In the genomic region with DNA sequence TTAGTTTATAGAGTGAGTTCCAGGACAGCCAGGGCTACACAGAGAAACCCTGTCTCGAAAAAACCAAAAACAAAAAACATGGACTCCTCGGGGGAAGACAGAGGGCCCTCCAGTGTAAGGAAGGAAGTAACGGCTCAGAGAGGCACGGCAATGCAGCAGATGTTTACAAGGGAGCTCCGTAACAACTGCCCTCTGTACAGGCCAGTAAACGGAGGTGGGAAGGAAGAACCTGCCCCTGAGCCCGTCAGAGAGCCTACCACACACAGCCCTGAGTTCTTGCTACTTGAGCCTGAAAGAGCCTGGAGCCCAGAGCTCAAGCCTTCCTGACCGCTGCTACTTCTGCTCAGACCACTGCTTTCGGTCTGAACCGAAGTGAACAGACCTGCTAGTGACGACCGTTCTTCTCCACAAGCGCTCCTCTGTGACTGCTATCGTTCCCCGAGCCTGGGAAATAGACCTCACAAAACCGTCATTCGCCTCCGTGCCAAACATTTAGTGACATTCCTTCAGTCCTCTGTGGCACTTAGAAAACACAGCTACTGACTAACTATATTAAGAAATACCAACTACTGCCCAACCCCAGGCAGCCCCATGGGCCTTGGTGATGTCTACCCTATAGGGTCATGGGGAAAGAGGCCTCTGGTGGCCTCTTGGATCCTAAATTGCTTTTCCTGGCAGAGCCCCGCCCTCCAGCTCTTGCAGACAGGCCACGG, we compare ENCODE assay signal across 24 mouse cellular contexts. TPM values are rescaled to one million over a fixed set of nuclear protein-coding genes. Genes with fewer than 3 reads are reported as not detected.
DNase-seq lines count a peak whose midpoint lies in the region; ATAC-seq and TF ChIP-seq lines count a peak whose summit lies in the region.
"Had no signal": no experiment of that assay in that cellular context is flagged by ENCODE, and none has a peak within 500 bp of the region (broad histone marks: within the 10 kb centered on the region; RNA-seq: fewer than 3 reads in every experiment).

No protein-coding gene starts in this region.

- H3K27me3 ChIP-seq in cerebellum, adult 2 months (ENCODE audit: control insufficient read depth, insufficient read depth, low read length) = no peaks in the 10 kb centered on the region
- H3K27me3 ChIP-seq in limb, embryonic 12.5 days = no peaks in the 10 kb centered on the region
- no peaks in the 10 kb centered on the region for H3K27me3 ChIP-seq in limb, embryonic 10.5 days (ENCODE audit: low read depth, poor library complexity, severe bottlenecking)
- H3K27me3 ChIP-seq in embryonic facial prominence, embryonic 10.5 days (replicated peaks; ENCODE audit: low read depth, poor library complexity, severe bottlenecking) = no peaks in the 10 kb centered on the region
- H3K27me3 ChIP-seq: CH12.LX had no signal

- H3K4me1 ChIP-seq in cerebellum, adult 2 months (ENCODE audit: control insufficient read depth, insufficient read depth, low read length) = peaks cover 17% of the 10 kb centered on the region; the same call in 1 of the 2 replicates
- H3K4me1 ChIP-seq in limb, embryonic 12.5 days (replicated peaks) = peaks cover 30% of the 10 kb centered on the region
- peaks cover 20% of the 10 kb centered on the region for H3K4me1 ChIP-seq in limb, embryonic 10.5 days
- peaks cover 13% of the 10 kb centered on the region for H3K4me1 ChIP-seq in embryonic facial prominence, embryonic 10.5 days

- peak overlapping the region; percentile 11; the same call in 1 of the 2 replicates for H3K4me2 ChIP-seq in limb, embryonic 12.5 days
- H3K4me2 ChIP-seq: lung, embryonic 14.5 days had no signal

- no peaks in the 10 kb centered on the region for H3K36me3 ChIP-seq in limb, embryonic 12.5 days
- H3K36me3 ChIP-seq in limb, embryonic 10.5 days = no peaks in the 10 kb centered on the region
- no peaks in the 10 kb centered on the region for H3K36me3 ChIP-seq in embryonic facial prominence, embryonic 10.5 days (replicated peaks)

- ATAC-seq in limb, embryonic 12.5 days (ENCODE audit: insufficient number of reproducible peaks, insufficient read depth, low FRiP score, low TSS enrichment, low read depth) = no peak
- peak; percentile 48 for ATAC-seq in granulocyte monocyte progenitor cell, adult 5-6 weeks (replicated peaks; ENCODE audit: poor library complexity, severe bottlenecking)
- ATAC-seq in monocyte, adult 5-6 weeks (replicated peaks; ENCODE audit: insufficient number of reproducible peaks, low FRiP score, low TSS enrichment, poor library complexity, severe bottlenecking) = 0 out of 2 replicates have a peak, but pooled peaks have one; percentile 36
- ATAC-seq: hindbrain, embryonic 16.5 days had no signal

- H3K27ac ChIP-seq in cerebellum, adult 2 months (ENCODE audit: insufficient read depth, low read length) = no peak overlapping the region
- H3K27ac ChIP-seq in limb, embryonic 12.5 days = 0 out of 2 replicates have a peak overlapping the region, but pooled peaks have one; percentile 0
- no peak overlapping the region for H3K27ac ChIP-seq in limb, embryonic 10.5 days
- H3K27ac ChIP-seq in embryonic facial prominence, embryonic 10.5 days (replicated peaks) = no peak overlapping the region
- H3K27ac ChIP-seq: stomach, postnatal 0 days had no signal

- no peak overlapping the region for H3K4me3 ChIP-seq in cerebellum, adult 2 months (replicated peaks; ENCODE audit: insufficient read depth, low read depth, low read length)
- H3K4me3 ChIP-seq in limb, embryonic 12.5 days (replicated peaks) = no peak overlapping the region
- no peak overlapping the region for H3K4me3 ChIP-seq in limb, embryonic 10.5 days
- H3K4me3 ChIP-seq in embryonic facial prominence, embryonic 10.5 days = no peak overlapping the region

- TF ChIP-seq POLR2A in cerebellum, adult 2 months (IDR thresholded peaks at IDR 0.05; ENCODE audit: borderline replicate concordance, insufficient read depth, low read length) = no peak

- DNase-seq in cerebellum, adult 9-10 months = peak; percentile 25
- no peak for DNase-seq in cerebellum, adult 2 months
- no peak for DNase-seq in limb, embryonic 10.5 days (ENCODE audit: low spot score)
- no peak for DNase-seq in embryonic facial prominence, embryonic 10.5 days (ENCODE audit: low spot score)
- DNase-seq in cerebellum, adult 9-11 months = no peak
- DNase-seq: gastrocnemius, postnatal 36 days; kidney, adult 11 months; kidney, postnatal 4 days; lung, embryonic 14.5 days; spleen, adult 18-20 months; thymus, postnatal 25 days had no signal

- 89% methylated on average over 20 of the region's 20 CpGs for WGBS in cerebellum, adult 2 months
- WGBS in limb, embryonic 12.5 days = 56% methylated on average over 20 of the region's 20 CpGs
- 70% methylated on average over 20 of the region's 20 CpGs for WGBS in limb, embryonic 10.5 days
- 74% methylated on average over 20 of the region's 20 CpGs for WGBS in embryonic facial prominence, embryonic 10.5 days

- H3K9ac ChIP-seq in limb, embryonic 12.5 days (replicated peaks) = no peak overlapping the region
- H3K9ac ChIP-seq: lung, embryonic 14.5 days had no signal

- TF ChIP-seq CTCF in cerebellum, adult 2 months (IDR thresholded peaks at IDR 0.05; ENCODE audit: borderline replicate concordance, insufficient read depth, low read depth, low read length) = no peak

- H3K9me3 ChIP-seq in limb, embryonic 12.5 days = no peaks in the 10 kb centered on the region
- H3K9me3 ChIP-seq in limb, embryonic 10.5 days (replicated peaks) = no peaks in the 10 kb centered on the region
- no peaks in the 10 kb centered on the region for H3K9me3 ChIP-seq in embryonic facial prominence, embryonic 10.5 days

RNA-seq across cellular contexts. Expression of a gene that starts 8.6 kb away (rescaled TPM):
- 64.9 and 67.6 TPM in 2 replicates for polyA plus RNA-seq in cerebellum, adult 2 months (2012; rRNA removed)
- polyA plus RNA-seq in limb, embryonic 12.5 days (2016; fragmentation: Nextera tagmentation; extraction: Ambion mirVana) = 8.9 and 9.8 TPM in 2 replicates
- polyA plus RNA-seq in limb, embryonic 10.5 days (2016; fragmentation: Nextera tagmentation; extraction: Ambion mirVana) = 9.7 and 11.0 TPM in 2 replicates
- 19.1 and 26.0 TPM in 2 replicates for total RNA-seq in granulocyte monocyte progenitor cell, adult 5-6 weeks (2014; fragmentation: Nextera tagmentation)
- total RNA-seq in granulocyte monocyte progenitor cell, adult 5-6 weeks (2017) = 13.0 and 16.4 TPM in 2 replicates
- total RNA-seq in monocyte, adult 5-6 weeks (2017) = 21.2 to 31.3 TPM (median 22.5 TPM) in 3 replicates
- 13.7 and 17.7 TPM in 2 replicates for polyA plus RNA-seq in embryonic facial prominence, embryonic 10.5 days (2016; fragmentation: Nextera tagmentation; extraction: Ambion mirVana)

RNA-seq across cellular contexts. Expression of a gene that starts 30.2 kb away (rescaled TPM):
- 11.9 and 13.8 TPM in 2 replicates for polyA plus RNA-seq in cerebellum, adult 2 months (2012; rRNA removed)
- 26.0 and 34.1 TPM in 2 replicates for polyA plus RNA-seq in limb, embryonic 12.5 days (2016; fragmentation: Nextera tagmentation; extraction: Ambion mirVana)
- polyA plus RNA-seq in limb, embryonic 10.5 days (2016; fragmentation: Nextera tagmentation; extraction: Ambion mirVana) = 34.8 and 38.8 TPM in 2 replicates
- 11.0 and 11.1 TPM in 2 replicates for total RNA-seq in granulocyte monocyte progenitor cell, adult 5-6 weeks (2014; fragmentation: Nextera tagmentation)
- total RNA-seq in granulocyte monocyte progenitor cell, adult 5-6 weeks (2017) = 9.3 and 15.6 TPM in 2 replicates
- 3.3 to 8.5 TPM (median 4.2 TPM) in 3 replicates for total RNA-seq in monocyte, adult 5-6 weeks (2017)
- 35.4 and 36.9 TPM in 2 replicates for polyA plus RNA-seq in embryonic facial prominence, embryonic 10.5 days (2016; fragmentation: Nextera tagmentation; extraction: Ambion mirVana)

RNA-seq across cellular contexts. Expression of a gene that starts 30.3 kb away (rescaled TPM):
- polyA plus RNA-seq in cerebellum, adult 2 months (2012; rRNA removed) = 3.7 and 3.9 TPM in 2 replicates
- polyA plus RNA-seq in limb, embryonic 12.5 days (2016; fragmentation: Nextera tagmentation; extraction: Ambion mirVana) = 11.1 and 11.5 TPM in 2 replicates
- 11.7 TPM in 2 replicates for polyA plus RNA-seq in limb, embryonic 10.5 days (2016; fragmentation: Nextera tagmentation; extraction: Ambion mirVana)
- total RNA-seq in granulocyte monocyte progenitor cell, adult 5-6 weeks (2014; fragmentation: Nextera tagmentation) = 6.5 and 8.7 TPM in 2 replicates
- total RNA-seq in granulocyte monocyte progenitor cell, adult 5-6 weeks (2017) = 8.0 and 9.3 TPM in 2 replicates
- total RNA-seq in monocyte, adult 5-6 weeks (2017) = 15.3 to 22.6 TPM (median 18.9 TPM) in 3 replicates
- polyA plus RNA-seq in embryonic facial prominence, embryonic 10.5 days (2016; fragmentation: Nextera tagmentation; extraction: Ambion mirVana) = 9.7 and 11.2 TPM in 2 replicates

RNA-seq across cellular contexts. Expression of a gene that starts 44.3 kb away (rescaled TPM):
- polyA plus RNA-seq in cerebellum, adult 2 months (2012; rRNA removed) = not detected in 2 replicates
- polyA plus RNA-seq in limb, embryonic 12.5 days (2016; fragmentation: Nextera tagmentation; extraction: Ambion mirVana) = not detected in 2 replicates
- not detected in 2 replicates for polyA plus RNA-seq in limb, embryonic 10.5 days (2016; fragmentation: Nextera tagmentation; extraction: Ambion mirVana)
- total RNA-seq in granulocyte monocyte progenitor cell, adult 5-6 weeks (2014; fragmentation: Nextera tagmentation) = not detected in 2 replicates
- total RNA-seq in granulocyte monocyte progenitor cell, adult 5-6 weeks (2017) = not detected in 2 replicates
- total RNA-seq in monocyte, adult 5-6 weeks (2017) = not detected in 3 replicates
- polyA plus RNA-seq in embryonic facial prominence, embryonic 10.5 days (2016; fragmentation: Nextera tagmentation; extraction: Ambion mirVana) = not detected in 2 replicates
- total RNA-seq: adrenal gland, adult 18-20 months; CH12.LX; gastrocnemius, postnatal 36 days; layer of hippocampus, postnatal 14 days; left cerebral cortex, postnatal 14 days had no signal
- polyA plus RNA-seq: embryonic facial prominence, embryonic 11.5 days; frontal cortex, adult 2 months; heart, embryonic 14.5 days; hindbrain, embryonic 16.5 days; lung, embryonic 14.5 days; neural tube, embryonic 14.5 days; stomach, postnatal 0 days had no signal

RNA-seq across cellular contexts. Expression of a gene that starts 44.3 kb away (rescaled TPM):
- polyA plus RNA-seq in cerebellum, adult 2 months (2012; rRNA removed) = 18.9 and 22.5 TPM in 2 replicates
- polyA plus RNA-seq in limb, embryonic 12.5 days (2016; fragmentation: Nextera tagmentation; extraction: Ambion mirVana) = 39.9 and 46.3 TPM in 2 replicates
- 46.1 and 52.2 TPM in 2 replicates for polyA plus RNA-seq in limb, embryonic 10.5 days (2016; fragmentation: Nextera tagmentation; extraction: Ambion mirVana)
- 16.5 and 19.2 TPM in 2 replicates for total RNA-seq in granulocyte monocyte progenitor cell, adult 5-6 weeks (2014; fragmentation: Nextera tagmentation)
- 12.9 and 22.2 TPM in 2 replicates for total RNA-seq in granulocyte monocyte progenitor cell, adult 5-6 weeks (2017)
- 18.9 to 33.7 TPM (median 25.4 TPM) in 3 replicates for total RNA-seq in monocyte, adult 5-6 weeks (2017)
- 49.3 and 53.7 TPM in 2 replicates for polyA plus RNA-seq in embryonic facial prominence, embryonic 10.5 days (2016; fragmentation: Nextera tagmentation; extraction: Ambion mirVana)
